Mouse (Mus musculus) neural tube, embryonic 14.5 days (tissue): ENCODE data around the gene Armh3. TPM values are rescaled to one million over a fixed set of nuclear protein-coding genes. Genes with fewer than 3 reads are reported as not detected.
"Not testable (repeated sequence)": the region's sequence is repeated elsewhere in the genome, so short reads cannot be mapped to it uniquely, and the experiment has no call there.

Experiments used
- ATAC-seq: fragments of 200-750 bp; cut with Nextera tagmentation; 2 replicates; pipeline ENCODE4 v1.8.0; 2017; ENCODE audit warnings: low read depth, mild to moderate bottlenecking, moderate TSS enrichment, moderate library complexity
- H3K27ac ChIP-seq: fragments of 300-500 bp; sonication (generic); 2 replicates; pipeline ENCODE4 v1.5.1; 2014; ENCODE audit warnings: low read depth, mild to moderate bottlenecking, control low read depth, low read length, moderate library complexity, mixed read lengths
- H3K27me3 ChIP-seq: fragments of 300-500 bp; sonication (generic); 2 replicates; pipeline ENCODE4 v1.6.1; 2014; ENCODE audit warnings: low read length; ENCODE audit not compliant: control insufficient read depth, insufficient read depth
- H3K36me3 ChIP-seq: fragments of 300-500 bp; sonication (generic); 2 replicates; pipeline ENCODE4 v1.6.1; 2014; ENCODE audit warnings: low read length, mixed read lengths; ENCODE audit not compliant: control insufficient read depth, insufficient read depth
- H3K4me1 ChIP-seq: fragments of 300-500 bp; sonication (generic); 2 replicates; pipeline ENCODE4 v1.6.1; 2014; ENCODE audit warnings: low read length; ENCODE audit not compliant: control insufficient read depth, insufficient read depth
- H3K4me2 ChIP-seq: fragments of 300-500 bp; sonication (generic); 2 replicates; pipeline ENCODE4 v1.6.1; 2014; ENCODE audit warnings: mild to moderate bottlenecking, low read depth, low read length, control low read depth
- H3K4me3 ChIP-seq: fragments of 300-500 bp; sonication (generic); 2 replicates; pipeline ENCODE4 v1.5.1; 2014; ENCODE audit warnings: low read depth, low read length, control low read depth, mixed read lengths
- H3K9ac ChIP-seq: fragments of 300-500 bp; sonication (generic); replicated peaks from 2 replicates; pipeline ENCODE4 v1.6.1; 2014; ENCODE audit warnings: low read depth, mild to moderate bottlenecking, control low read depth, low read length, mixed read lengths
- H3K9me3 ChIP-seq: fragments of 300-500 bp; sonication (generic); 2 replicates; pipeline ENCODE4 v1.6.1; 2016; ENCODE audit warnings: low read length; ENCODE audit not compliant: control insufficient read depth
- WGBS: fragments of 180-500 bp; shearing (Covaris S2); extraction: QIAGEN DNeasy Blood & Tissue Kit; methylation state at CpG from one replicate; pipeline ENCODE4 v1.1.7; 2014; 5-methylcytosine and 5-hydroxymethylcytosine counted together
- polyA plus RNA-seq: library from polyadenylated mRNA; unstranded; fragments of >200 nt; fragmentation: Nextera tagmentation; extraction: Ambion mirVana; gene quantifications from 2 replicates; pipeline ENCODE4 v1.2.1, GENCODE M21; 2014

Gene Armh3
- polyA plus RNA-seq, 1 experiment from 2014 or later: 22.5 TPM

DNA sequence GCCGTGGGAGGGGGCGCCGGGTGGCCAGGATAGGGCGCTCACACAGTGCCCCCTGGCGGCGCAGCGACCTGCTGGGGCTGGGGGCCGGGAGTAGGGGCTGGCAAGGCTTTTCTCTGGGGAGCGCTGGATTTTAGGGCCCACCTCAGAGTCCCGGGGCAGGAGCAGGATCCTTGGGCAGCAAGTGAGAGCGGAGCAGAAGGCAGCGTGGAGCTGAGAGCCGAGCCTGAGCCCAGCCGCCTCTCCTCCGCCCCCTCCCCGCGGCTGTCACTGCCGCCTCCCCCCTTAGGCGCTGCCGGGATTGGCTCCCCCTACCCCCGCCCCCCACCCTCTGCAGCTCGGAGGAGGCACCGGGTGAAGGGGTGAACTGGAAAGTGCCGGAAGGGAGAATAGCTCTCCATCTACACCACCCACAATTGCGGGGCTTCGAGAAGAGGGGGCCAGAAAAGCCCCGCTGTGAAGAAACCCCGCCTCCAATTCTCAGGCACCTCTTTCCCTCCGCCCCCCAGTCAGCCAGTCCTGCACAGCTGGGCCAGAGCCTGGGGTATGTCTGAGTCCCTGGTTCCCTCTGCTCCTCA is 182.4 kb downstream of the Armh3 start, which contains the start of gene Kcnip2:
Gene Kcnip2, minus strand, starts transcription at position 231 of the 575 bp plus-strand sequence.
- no peak within 1 kb of the TSS for H3K27ac ChIP-seq

DNA sequence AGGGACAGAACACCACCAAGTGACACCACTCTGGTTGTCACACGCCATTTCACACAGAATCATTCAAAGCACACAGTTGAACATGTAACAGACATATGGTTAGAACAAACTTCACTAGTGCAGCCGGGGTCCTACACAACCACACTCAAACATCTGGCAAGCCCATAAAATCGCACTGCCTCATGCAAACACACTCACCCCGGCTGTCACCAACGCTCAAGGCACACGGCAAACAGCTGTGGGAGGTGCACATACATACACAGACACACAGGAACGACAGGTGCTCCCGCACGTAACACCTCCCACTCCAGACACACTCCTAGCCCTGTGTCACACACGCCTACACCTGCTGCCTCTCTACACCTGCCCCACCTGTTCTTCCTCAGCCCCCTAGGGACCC is 183.1 kb downstream of the Armh3 start:
- ATAC-seq: 0 out of 2 replicates have a peak, but pooled peaks have one; percentile 3
- no peaks in the 10 kb centered on the region for H3K36me3 ChIP-seq
- H3K27me3 ChIP-seq: no peaks in the 10 kb centered on the region
- H3K9me3 ChIP-seq: no peaks in the 10 kb centered on the region
- peak overlapping the region; percentile 34 for H3K4me3 ChIP-seq
- peak overlapping the region; percentile 85 for H3K4me2 ChIP-seq
- H3K9ac ChIP-seq: peak overlapping the region; percentile 55; the same call in 1 of the 2 replicates
- no peak overlapping the region for H3K27ac ChIP-seq
- H3K4me1 ChIP-seq: peaks cover 26% of the 10 kb centered on the region
- WGBS: 53% methylated on average over 10 of the region's 10 CpGs

More for the DNA sequence above, 182.4 kb downstream of the Armh3 start, which contains the start of gene Kcnip2:
- no peaks in the 10 kb centered on the region for H3K36me3 ChIP-seq
- peak within 1 kb of the TSS; percentile 85 for H3K4me2 ChIP-seq
- H3K4me1 ChIP-seq: peaks cover 26% of the 10 kb centered on the region
- H3K27me3 ChIP-seq: no peaks in the 10 kb centered on the region
- peak within 1 kb of the TSS; percentile 34 for H3K4me3 ChIP-seq
- under 1% methylated on average over 22 of the region's 29 CpGs for WGBS
- H3K9me3 ChIP-seq: no peaks in the 10 kb centered on the region
- H3K9ac ChIP-seq: peak within 1 kb of the TSS; percentile 55
- ATAC-seq: peak; percentile 33

DNA sequence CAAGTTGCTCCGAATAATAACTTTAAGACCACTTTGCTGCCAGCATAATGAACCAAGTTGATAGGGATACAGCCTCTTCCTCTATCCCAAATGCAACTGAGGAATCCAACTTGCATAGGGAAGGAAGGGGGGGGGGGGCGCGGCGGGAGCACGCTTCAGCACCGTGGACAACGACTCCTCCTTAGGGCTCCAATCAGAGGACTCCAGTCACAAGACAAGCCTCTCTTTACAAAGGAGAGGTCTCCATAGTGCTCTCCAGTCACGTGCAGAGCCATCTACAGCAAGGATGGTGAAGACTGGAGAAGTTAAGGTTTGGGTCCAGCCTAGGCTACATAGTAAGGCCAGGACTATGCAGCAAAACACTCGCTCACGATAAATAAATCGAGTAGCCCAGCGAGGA is 184.5 kb downstream of the Armh3 start:
- H3K4me3 ChIP-seq: no peak overlapping the region
- ATAC-seq: no peak
- H3K27ac ChIP-seq: no peak overlapping the region
- no peaks in the 10 kb centered on the region for H3K36me3 ChIP-seq
- H3K4me1 ChIP-seq: peaks cover 26% of the 10 kb centered on the region
- no peak overlapping the region for H3K9ac ChIP-seq
- no peak overlapping the region for H3K4me2 ChIP-seq
- WGBS: 16% methylated on average over 9 of the region's 12 CpGs
- H3K9me3 ChIP-seq: no peaks in the 10 kb centered on the region
- H3K27me3 ChIP-seq: no peaks in the 10 kb centered on the region

DNA sequence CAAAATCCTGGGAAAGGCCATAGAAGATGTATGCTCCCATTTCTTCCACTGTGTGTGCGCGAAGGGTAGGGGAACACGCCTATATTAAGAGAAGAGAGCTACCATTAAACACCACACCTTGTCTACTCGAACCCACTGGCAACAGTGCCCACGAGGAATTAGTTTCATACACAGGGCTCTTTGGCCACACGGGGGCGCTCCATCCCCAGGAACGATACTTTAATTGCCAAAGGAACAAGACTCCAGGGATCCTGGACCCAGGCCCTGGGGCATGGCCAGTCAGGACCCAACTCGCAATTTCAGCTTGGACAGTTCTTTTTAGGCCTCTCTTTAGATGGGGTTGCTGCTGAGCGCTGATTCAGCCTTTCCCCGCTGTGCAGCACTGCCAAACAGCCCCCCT is 185.0 kb downstream of the Armh3 start:
- Histone ChIP-seq H3K4me1 (peaks cover 26% of the 10 kb centered on the region), H3K36me3 (no peaks in the 10 kb centered on the region), H3K4me3 (no peak overlapping the region), H3K27ac (no peak overlapping the region), H3K9ac (no peak overlapping the region), H3K9me3 (no peaks in the 10 kb centered on the region), H3K27me3 (no peaks in the 10 kb centered on the region), H3K4me2 (no peak overlapping the region; the same call in 1 of the 2 replicates)
- ATAC-seq: 0 out of 2 replicates have a peak, but pooled peaks have one; percentile 29
- 5% methylated on average over 11 of the region's 11 CpGs for WGBS

DNA sequence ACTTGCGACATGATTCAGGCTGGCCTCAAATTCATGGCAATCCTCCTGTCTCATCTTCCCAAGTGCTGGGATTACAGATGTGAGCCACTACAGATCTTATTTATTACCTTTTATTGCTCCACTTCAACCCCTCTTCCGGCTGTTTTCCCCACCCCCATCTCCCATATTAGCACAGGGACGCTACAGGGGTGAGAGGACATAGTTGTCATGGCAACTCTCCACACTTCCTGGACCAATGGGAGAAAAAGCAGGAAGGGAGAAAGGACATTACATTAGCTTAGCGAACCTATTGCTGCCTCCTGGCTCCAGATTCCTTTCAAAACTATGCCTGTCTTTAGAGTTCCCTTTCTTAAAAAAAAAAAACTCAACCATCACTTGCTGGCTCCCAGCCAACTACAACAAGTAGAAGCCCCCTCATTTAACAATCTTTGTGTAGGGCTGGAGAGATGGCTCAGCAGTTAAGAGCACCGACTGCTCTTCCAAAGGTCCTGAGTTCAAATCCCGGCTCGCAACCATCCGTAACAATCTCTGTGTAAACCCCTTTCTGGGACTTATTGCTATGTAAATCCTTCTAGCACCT is 185.5 kb downstream of the Armh3 start:
- Histone ChIP-seq H3K4me1 (peaks cover 26% of the 10 kb centered on the region), H3K27ac (no peak overlapping the region), H3K9me3 (no peaks in the 10 kb centered on the region), H3K36me3 (no peaks in the 10 kb centered on the region), H3K9ac (0 out of 2 replicates have a peak overlapping the region, but pooled peaks have one; percentile 25), H3K4me2 (peak overlapping the region; percentile 58), H3K27me3 (no peaks in the 10 kb centered on the region), H3K4me3 (peak overlapping the region; percentile 14)
- WGBS: 10% methylated on average over 8 of the region's 8 CpGs
- ATAC-seq: peak; percentile 30; the same call in 1 of the 2 replicates

DNA sequence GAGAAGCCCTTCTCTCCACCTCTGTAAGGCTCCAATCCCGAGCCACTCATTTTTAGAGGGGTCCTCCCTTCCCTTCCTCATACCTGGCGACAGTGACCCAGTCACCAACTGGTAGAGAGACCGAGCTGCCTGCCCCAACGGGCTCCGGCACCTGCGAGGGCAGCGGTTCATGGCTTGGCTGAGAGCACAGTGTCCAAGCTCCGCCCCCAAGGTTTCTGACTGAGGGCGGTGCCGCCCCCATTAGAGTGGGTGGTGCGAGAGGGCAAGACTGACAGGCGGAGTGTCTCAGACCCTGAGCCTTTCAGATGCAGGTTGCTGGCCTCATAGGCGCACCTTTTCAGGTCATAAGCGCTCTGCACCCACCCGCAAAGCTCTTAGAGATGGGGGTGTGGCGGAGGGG is 186.2 kb downstream of the Armh3 start:
- no peaks in the 10 kb centered on the region for H3K36me3 ChIP-seq
- peak overlapping the region; percentile 58 for H3K4me2 ChIP-seq
- peaks cover 26% of the 10 kb centered on the region for H3K4me1 ChIP-seq
- H3K27ac ChIP-seq: no peak overlapping the region
- H3K4me3 ChIP-seq: peak overlapping the region; percentile 14
- H3K9me3 ChIP-seq: no peaks in the 10 kb centered on the region
- ATAC-seq: peak; percentile 9; the same call in 1 of the 2 replicates
- under 1% methylated on average over 16 of the region's 16 CpGs for WGBS
- H3K27me3 ChIP-seq: no peaks in the 10 kb centered on the region
- H3K9ac ChIP-seq: 0 out of 2 replicates have a peak overlapping the region, but pooled peaks have one; percentile 25

DNA sequence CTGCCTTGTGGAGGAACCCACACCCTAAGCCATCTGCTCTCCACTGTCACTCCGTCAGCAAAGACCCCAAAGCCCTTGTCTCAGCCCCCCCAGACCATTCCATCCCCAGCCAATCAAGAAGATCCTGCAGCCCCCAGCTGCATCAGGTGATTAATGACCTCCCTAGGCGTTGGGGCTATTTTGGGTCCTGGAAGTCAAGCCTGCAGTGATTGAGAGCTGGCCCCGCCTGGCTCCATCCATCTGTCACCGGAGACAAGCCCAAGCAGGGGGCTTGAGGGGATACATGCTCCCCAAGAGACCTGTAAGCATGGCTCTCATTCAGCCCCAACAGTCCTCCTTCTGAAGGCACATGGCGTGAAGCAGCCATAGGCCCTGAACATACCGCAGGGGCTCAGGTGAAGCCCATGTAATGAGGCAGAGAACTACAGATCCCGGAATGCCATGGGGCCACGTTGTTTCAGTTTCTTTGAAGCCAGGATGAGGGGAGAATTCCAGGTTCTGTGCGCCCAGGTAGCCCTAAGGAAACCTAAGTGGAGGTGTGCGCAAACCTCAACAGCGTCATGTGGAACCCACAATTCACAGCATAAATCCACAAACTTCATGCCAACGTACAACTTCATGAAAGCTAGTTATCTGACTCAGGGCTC is 187.1 kb downstream of the Armh3 start:
- H3K9me3 ChIP-seq: no peaks in the 10 kb centered on the region
- no peak overlapping the region for H3K9ac ChIP-seq
- no peaks in the 10 kb centered on the region for H3K36me3 ChIP-seq
- peaks cover 24% of the 10 kb centered on the region for H3K4me1 ChIP-seq
- no peak overlapping the region for H3K4me2 ChIP-seq
- WGBS: 40% methylated on average over 12 of the region's 12 CpGs
- H3K27me3 ChIP-seq: no peaks in the 10 kb centered on the region
- no peak overlapping the region for H3K27ac ChIP-seq
- H3K4me3 ChIP-seq: no peak overlapping the region
- no peak for ATAC-seq

DNA sequence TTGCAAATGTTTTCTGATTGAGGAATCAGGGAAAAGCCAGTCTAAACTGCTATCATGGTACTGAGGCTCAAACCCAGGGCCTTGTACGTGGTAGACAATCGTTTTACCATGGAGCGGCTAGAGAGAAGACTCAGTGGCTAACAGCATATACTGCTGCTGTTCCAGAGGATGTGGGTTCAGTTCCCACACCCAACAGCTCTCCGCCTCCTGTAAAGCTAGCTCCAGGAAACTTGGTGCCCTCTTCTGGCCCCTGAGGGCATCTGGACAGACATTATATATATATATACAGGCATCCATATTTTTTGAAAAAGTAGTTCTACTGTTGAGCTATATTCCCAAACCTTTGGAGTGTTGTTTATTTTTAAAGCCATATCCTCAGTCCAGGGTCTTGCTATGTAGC is 190.6 kb downstream of the Armh3 start:
- no peaks in the 10 kb centered on the region for H3K9me3 ChIP-seq
- H3K27me3 ChIP-seq: no peaks in the 10 kb centered on the region
- ATAC-seq: no peak
- H3K36me3 ChIP-seq: no peaks in the 10 kb centered on the region
- peaks cover 11% of the 10 kb centered on the region; the same call in 1 of the 2 replicates for H3K4me1 ChIP-seq
- no peak overlapping the region for H3K4me2 ChIP-seq
- H3K4me3 ChIP-seq: no peak overlapping the region
- H3K27ac ChIP-seq: no peak overlapping the region
- H3K9ac ChIP-seq: no peak overlapping the region
- WGBS: 97% methylated on average over 4 of the region's 4 CpGs

DNA sequence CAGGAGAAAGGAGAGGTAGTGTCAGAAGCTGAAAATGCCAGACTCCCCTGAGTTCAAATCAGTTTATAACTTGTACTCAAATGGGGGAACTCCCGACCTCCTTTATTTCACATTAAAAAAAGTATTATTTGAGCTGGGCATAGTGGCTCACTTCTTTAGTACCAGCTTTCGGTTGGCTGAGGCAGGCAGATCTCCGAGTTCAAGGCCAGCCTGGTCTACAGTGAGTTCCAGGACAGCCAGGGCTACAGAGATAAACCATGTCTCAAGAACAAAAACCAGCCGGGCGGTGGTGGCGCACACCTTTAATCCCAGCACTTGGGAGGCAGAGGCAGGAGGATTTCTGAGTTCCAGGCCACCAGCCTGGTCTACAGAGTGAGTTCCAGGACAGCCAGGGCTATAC is 192.5 kb downstream of the Armh3 start:
- 92% methylated on average over 6 of the region's 6 CpGs for WGBS
- H3K9ac ChIP-seq, H3K36me3 ChIP-seq, H3K4me2 ChIP-seq, ATAC-seq, H3K27ac ChIP-seq, H3K4me1 ChIP-seq, H3K9me3 ChIP-seq, H3K27me3 ChIP-seq, H3K4me3 ChIP-seq: not testable (repeated sequence)
